In the genomic region with DNA sequence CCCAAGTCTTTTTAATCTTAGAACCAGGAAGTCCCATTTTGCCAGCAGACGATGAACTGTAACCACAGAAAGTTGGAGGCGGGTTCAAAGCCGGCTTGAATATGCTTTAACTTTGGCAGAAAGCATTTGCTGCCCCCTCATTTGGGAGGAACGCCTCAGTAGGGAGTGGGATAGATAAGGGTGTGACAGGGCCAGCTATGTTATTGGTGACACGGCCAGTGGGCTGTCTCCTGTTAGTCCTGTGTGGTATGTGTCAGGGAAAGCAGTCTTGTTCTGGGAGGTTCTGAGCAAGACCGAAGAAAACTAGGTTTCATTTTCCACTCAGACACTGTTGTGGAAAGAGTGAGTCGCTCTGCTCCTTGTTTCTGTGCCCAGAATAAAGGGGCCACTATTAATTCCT, we compare ENCODE assay signal across 11 mouse cellular contexts.
A peak's percentile ranks its signal among the peaks of the same experiment; 100 is the strongest.
DNase-seq lines count a peak whose midpoint lies in the region; ATAC-seq and TF ChIP-seq lines count a peak whose summit lies in the region.
"Had no signal": no experiment of that assay in that cellular context is flagged by ENCODE, and none has a peak within 500 bp of the region (broad histone marks: within the 10 kb centered on the region; RNA-seq: fewer than 3 reads in every experiment).

No protein-coding gene starts in this region.

- peak overlapping the region; percentile 17; the same call in 1 of the 2 replicates for H3K4me2 ChIP-seq in kidney, postnatal 0 days (ENCODE audit: low read length)
- H3K4me2 ChIP-seq in kidney, embryonic 16.5 days (replicated peaks; ENCODE audit: low read depth, low read length) = no peak overlapping the region
- H3K4me2 ChIP-seq: hindbrain, embryonic 15.5 days; liver, embryonic 13.5 days had no signal

- no peak for TF ChIP-seq CTCF in kidney, postnatal 0 days (IDR thresholded peaks at IDR 0.05; ENCODE audit: low read depth)

- H3K4me3 ChIP-seq in kidney, postnatal 0 days (replicated peaks; ENCODE audit: low read depth, low read length) = no peak overlapping the region
- H3K4me3 ChIP-seq in kidney, embryonic 16.5 days (ENCODE audit: low read length) = no peak overlapping the region
- peak overlapping the region; percentile 27; the same call in 1 of the 2 replicates for H3K4me3 ChIP-seq in heart, embryonic 10.5 days
- H3K4me3 ChIP-seq: hindbrain, embryonic 15.5 days; liver, embryonic 13.5 days had no signal

- H3K9ac ChIP-seq in kidney, postnatal 0 days (ENCODE audit: low read depth, low read length) = no peak overlapping the region
- no peak overlapping the region for H3K9ac ChIP-seq in kidney, embryonic 16.5 days (replicated peaks; ENCODE audit: low read length)
- H3K9ac ChIP-seq: hindbrain, embryonic 15.5 days; liver, embryonic 13.5 days had no signal

- H3K36me3 ChIP-seq in kidney, postnatal 0 days (ENCODE audit: insufficient read depth, low read length) = no peaks in the 10 kb centered on the region
- H3K36me3 ChIP-seq in kidney, embryonic 16.5 days (ENCODE audit: insufficient read depth, low read length) = no peaks in the 10 kb centered on the region
- H3K36me3 ChIP-seq in heart, embryonic 10.5 days = no peaks in the 10 kb centered on the region
- H3K36me3 ChIP-seq: hindbrain, embryonic 15.5 days; liver, embryonic 13.5 days had no signal

- no peak for DNase-seq in kidney, postnatal 0 days (ENCODE audit: low spot score)
- peak; percentile 33 for DNase-seq in adrenal gland, postnatal 14 days
- no peak for DNase-seq in heart, embryonic 10.5 days (ENCODE audit: low spot score)
- DNase-seq in lung, postnatal 14 days = peak; percentile 12
- no peak for DNase-seq in left cerebral cortex, adult 18-20 months (ENCODE audit: low spot score in 2 of 2)
- DNase-seq in ovary, adult 18-20 months (ENCODE audit: low spot score) = no peak
- DNase-seq in layer of hippocampus, postnatal 25 days (ENCODE audit: extremely low spot score in 1 of 2, low spot score in 1 of 2) = no peak
- DNase-seq: liver, embryonic 13.5 days; retina, postnatal 1 day had no signal

- no peaks in the 10 kb centered on the region for H3K27me3 ChIP-seq in kidney, postnatal 0 days (ENCODE audit: insufficient read depth, low read length)
- H3K27me3 ChIP-seq in kidney, embryonic 16.5 days (ENCODE audit: insufficient read depth, low read length) = no peaks in the 10 kb centered on the region
- H3K27me3 ChIP-seq in heart, embryonic 10.5 days (ENCODE audit: insufficient read depth, poor library complexity, severe bottlenecking) = no peaks in the 10 kb centered on the region
- H3K27me3 ChIP-seq: hindbrain, embryonic 15.5 days; liver, embryonic 13.5 days had no signal

- no peak overlapping the region for H3K27ac ChIP-seq in kidney, postnatal 0 days
- no peak overlapping the region for H3K27ac ChIP-seq in kidney, embryonic 16.5 days (ENCODE audit: low read length)
- 0 out of 2 replicates have a peak overlapping the region, but pooled peaks have one; percentile 29 for H3K27ac ChIP-seq in heart, embryonic 10.5 days
- H3K27ac ChIP-seq: hindbrain, embryonic 15.5 days; liver, embryonic 13.5 days had no signal

- H3K9me3 ChIP-seq in kidney, postnatal 0 days (replicated peaks; ENCODE audit: low read length) = no peaks in the 10 kb centered on the region
- H3K9me3 ChIP-seq in kidney, embryonic 16.5 days (ENCODE audit: low read length) = no peaks in the 10 kb centered on the region
- H3K9me3 ChIP-seq in heart, embryonic 10.5 days = no peaks in the 10 kb centered on the region
- H3K9me3 ChIP-seq: hindbrain, embryonic 15.5 days; liver, embryonic 13.5 days had no signal

- no peaks in the 10 kb centered on the region for H3K4me1 ChIP-seq in kidney, postnatal 0 days (replicated peaks; ENCODE audit: insufficient read depth, low read length)
- H3K4me1 ChIP-seq in kidney, embryonic 16.5 days (ENCODE audit: insufficient read depth, low read length) = no peaks in the 10 kb centered on the region; the same call in 1 of the 2 replicates
- H3K4me1 ChIP-seq in heart, embryonic 10.5 days = peaks cover 5% of the 10 kb centered on the region
- H3K4me1 ChIP-seq: liver, embryonic 13.5 days had no signal

- no peak for ATAC-seq in kidney, postnatal 0 days (replicated peaks; ENCODE audit: low FRiP score, low read depth)
- ATAC-seq in kidney, embryonic 16.5 days (ENCODE audit: low FRiP score, low TSS enrichment) = no peak

- 52% methylated on average over 7 of the region's 7 CpGs for WGBS in kidney, postnatal 0 days
- WGBS in kidney, embryonic 16.5 days = 57% methylated on average over 7 of the region's 7 CpGs
- 34% methylated on average over 7 of the region's 7 CpGs for WGBS in heart, embryonic 10.5 days

Comparison
In these comparisons a context has a peak if more than half of its experiments do, and no peak if none do; other contexts are left out.
1. DNase-seq: peak in adrenal gland, postnatal 14 days (single experiment) and lung, postnatal 14 days (single experiment); none in kidney, postnatal 0 days (single experiment), heart, embryonic 10.5 days (single experiment), left cerebral cortex, adult 18-20 months (0 of 2), ovary, adult 18-20 months (single experiment) and layer of hippocampus, postnatal 25 days (0 of 2).